Mouse (Mus musculus) kidney, adult 2 months (tissue): ENCODE results near the gene H2afy. TPM values are rescaled to one million over a fixed set of nuclear protein-coding genes. Genes with fewer than 3 reads are reported as not detected.

Experiments
- DNase-seq: peaks from one replicate; pipeline ENCODE4 v3.0.0; 2021
- H3K27ac ChIP-seq: fragments of 200-500 bp; 2 replicates; pipeline ENCODE4 v1.5.1; 2012; ENCODE audit warnings: low read depth, low read length, control low read depth, inconsistent platforms; ENCODE audit not compliant: insufficient read depth
- H3K27me3 ChIP-seq: fragments of 200-500 bp; replicated peaks from 2 replicates; pipeline ENCODE4 v1.6.1; 2012; ENCODE audit warnings: mild to moderate bottlenecking, moderate library complexity, low read length, inconsistent platforms; ENCODE audit not compliant: control insufficient read depth, insufficient read depth
- H3K36me3 ChIP-seq: fragments of 200-500 bp; 2 replicates; pipeline ENCODE4 v1.6.1; 2012; ENCODE audit warnings: mild to moderate bottlenecking, moderate library complexity, low read length, inconsistent platforms; ENCODE audit not compliant: control insufficient read depth, insufficient read depth
- H3K4me1 ChIP-seq: fragments of 200-500 bp; 2 replicates; pipeline ENCODE4 v1.6.1; 2011; ENCODE audit warnings: low read length; ENCODE audit not compliant: control insufficient read depth, insufficient read depth
- H3K4me3 ChIP-seq: fragments of 200-500 bp; 2 replicates; pipeline ENCODE4 v1.5.1; 2011; ENCODE audit warnings: mild to moderate bottlenecking, low read depth, low read length, control low read depth; ENCODE audit not compliant: insufficient read depth
- CTCF ChIP-seq: fragments of 200-500 bp; conservative IDR thresholded peaks from 2 replicates; pipeline ENCODE4 v1.5.1; 2011; ENCODE audit warnings: low read depth, mild to moderate bottlenecking, control low read depth, low read length, moderate library complexity, mixed read lengths; ENCODE audit not compliant: insufficient read depth, insufficient read length
- POLR2A ChIP-seq: fragments of 200-500 bp; IDR thresholded peaks from one replicate; pipeline ENCODE4 v1.6.1; 2011; ENCODE audit warnings: low read depth, low read length, control low read depth
- WGBS: fragments of 180-500 bp; shearing (Covaris S2); methylation state at CpG from one replicate; pipeline ENCODE4 v1.1.7; 2018; 5-methylcytosine and 5-hydroxymethylcytosine counted together
- polyA plus RNA-seq: library from polyadenylated mRNA; depleted of rRNA; stranded (reverse); fragments of >200 nt; gene quantifications from 2 replicates; pipeline ENCODE4 v1.2.3, GENCODE M21; 2012

H2afy gene
- polyA plus RNA-seq, 1 experiment = 89.3 TPM

- H3K4me1 ChIP-seq = no peaks in the 10 kb centered on the region
- 22% methylated on average over 17 of the region's 17 CpGs for WGBS
- no peaks in the 10 kb centered on the region for H3K27me3 ChIP-seq
- no peak for DNase-seq
- H3K4me3 ChIP-seq = no peak overlapping the region
- no peak overlapping the region for H3K27ac ChIP-seq
- H3K36me3 ChIP-seq = no peaks in the 10 kb centered on the region
- no peak for TF ChIP-seq POLR2A
Measured at GRCm38 (mm10) chr13:56159614-56160363, 23.6 kb upstream of the H2afy start.

- Histone ChIP-seq H3K4me3 (no peak overlapping the region), H3K27me3 (no peaks in the 10 kb centered on the region), H3K4me1 (no peaks in the 10 kb centered on the region), H3K36me3 (no peaks in the 10 kb centered on the region), H3K27ac (no peak overlapping the region)
- WGBS = 50% methylated on average over 14 of the region's 14 CpGs
- TF ChIP-seq CTCF (no peak), POLR2A (no peak)
- DNase-seq = no peak
Measured at GRCm38 (mm10) chr13:56159016-56159601, 22.9 kb upstream of the H2afy start.

- 80% methylated on average over 7 of the region's 7 CpGs for WGBS
- no peak for DNase-seq
- no peaks in the 10 kb centered on the region for H3K4me1 ChIP-seq
- H3K36me3 ChIP-seq = no peaks in the 10 kb centered on the region
- no peak for TF ChIP-seq CTCF
- no peak for TF ChIP-seq POLR2A
- no peaks in the 10 kb centered on the region for H3K27me3 ChIP-seq
- H3K27ac ChIP-seq = no peak overlapping the region
- no peak overlapping the region for H3K4me3 ChIP-seq
Measured at GRCm38 (mm10) chr13:56155671-56156070, 19.5 kb upstream of the H2afy start.

- Histone ChIP-seq H3K27ac (no peak overlapping the region), H3K4me3 (no peak overlapping the region), H3K4me1 (no peaks in the 10 kb centered on the region), H3K27me3 (no peaks in the 10 kb centered on the region), H3K36me3 (no peaks in the 10 kb centered on the region)
- DNase-seq = peak; percentile 33
- TF ChIP-seq POLR2A = no peak
- no peak for TF ChIP-seq CTCF
- 31% methylated on average over 5 of the region's 5 CpGs for WGBS
Measured at GRCm38 (mm10) chr13:56155048-56155447, 18.9 kb upstream of the H2afy start.

DNA sequence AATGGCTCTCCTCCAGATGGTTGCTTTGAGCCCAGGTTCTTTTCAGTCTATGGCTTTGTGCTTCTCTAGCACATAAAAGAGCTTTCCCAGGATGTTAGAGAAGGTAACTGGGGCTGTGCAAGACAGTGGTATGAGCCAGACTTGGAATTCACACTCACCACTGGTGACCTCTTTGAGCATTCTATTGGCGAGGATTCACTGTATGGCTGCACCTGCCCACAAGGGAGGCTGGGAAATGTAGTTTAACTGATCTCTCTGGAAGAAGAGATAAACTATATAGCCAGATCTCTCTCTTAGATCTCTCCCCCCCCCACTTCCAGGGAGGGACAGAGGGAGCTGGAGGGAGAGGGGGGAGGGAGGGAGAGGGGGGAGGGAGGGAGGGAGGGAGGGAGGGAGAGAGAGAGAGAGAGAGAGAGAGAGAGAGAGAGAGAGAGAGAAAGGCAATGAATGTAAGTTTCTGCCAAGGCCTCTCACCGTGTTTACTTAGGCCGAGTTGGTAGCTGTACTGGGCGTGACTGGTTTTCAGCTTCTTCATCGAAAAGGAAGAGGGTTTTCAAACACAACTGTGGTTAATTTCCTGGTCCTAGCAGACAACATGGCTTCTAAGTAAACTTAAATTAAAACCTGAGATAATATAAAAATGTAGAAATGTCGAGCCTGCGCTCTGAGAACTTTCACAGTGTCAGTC is 16.8 kb upstream of the H2afy start:
- no peaks in the 10 kb centered on the region for H3K4me1 ChIP-seq
- H3K27me3 ChIP-seq = no peaks in the 10 kb centered on the region
- WGBS = 66% methylated on average over 7 of the region's 7 CpGs

GRCm38 (mm10) chr13:56151404-56152226 is 15.5 kb upstream of the H2afy start:
- no peaks in the 10 kb centered on the region for H3K36me3 ChIP-seq
- WGBS = 42% methylated on average over 22 of the region's 22 CpGs
- DNase-seq = peak; percentile 68
- H3K4me1 ChIP-seq = no peaks in the 10 kb centered on the region
- H3K27ac ChIP-seq = no peak overlapping the region
- H3K27me3 ChIP-seq = no peaks in the 10 kb centered on the region
- TF ChIP-seq CTCF (peak; percentile 63), POLR2A (no peak)
- H3K4me3 ChIP-seq = no peak overlapping the region

More for the DNA sequence above, 16.8 kb upstream of the H2afy start:
- DNase-seq = no peak
- Histone ChIP-seq H3K4me3 (no peak overlapping the region), H3K36me3 (no peaks in the 10 kb centered on the region), H3K27ac (no peak overlapping the region)
- TF ChIP-seq POLR2A (no peak), CTCF (no peak)
